Mouse (Mus musculus) midbrain, embryonic 16.5 days (tissue): Measurements from ENCODE around the gene Cxcl9. TPM values are rescaled to one million over a fixed set of nuclear protein-coding genes. Genes with fewer than 3 reads are reported as not detected.

ENCODE experiments used
- ATAC-seq: fragments of 200-750 bp; cut with Nextera tagmentation; 2 replicates; pipeline ENCODE4 v1.8.0; 2017; ENCODE audit warnings: moderate TSS enrichment
- H3K27ac ChIP-seq: fragments of 300-500 bp; sonication (generic); 2 replicates; pipeline ENCODE4 v1.5.1; 2014; ENCODE audit warnings: mild to moderate bottlenecking, low read length, mixed read lengths
- H3K27me3 ChIP-seq: fragments of 300-500 bp; sonication (generic); 2 replicates; pipeline ENCODE4 v1.6.1; 2014; ENCODE audit warnings: low read depth, low read length, mixed read lengths; ENCODE audit not compliant: control insufficient read depth, insufficient read depth
- H3K36me3 ChIP-seq: fragments of 300-500 bp; sonication (generic); 2 replicates; pipeline ENCODE4 v1.6.1; 2014; ENCODE audit warnings: mild to moderate bottlenecking, low read length, moderate library complexity, mixed read lengths; ENCODE audit not compliant: control insufficient read depth, insufficient read depth
- H3K4me1 ChIP-seq: fragments of 300-500 bp; sonication (generic); 2 replicates; pipeline ENCODE4 v1.6.1; 2014; ENCODE audit warnings: mild to moderate bottlenecking, low read length, mixed read lengths; ENCODE audit not compliant: control insufficient read depth, insufficient read depth
- H3K4me2 ChIP-seq: fragments of 300-500 bp; sonication (generic); 2 replicates; pipeline ENCODE4 v1.6.1; 2014; ENCODE audit warnings: mild to moderate bottlenecking, low read length, mixed read lengths
- H3K4me3 ChIP-seq: fragments of 300-500 bp; sonication (generic); 2 replicates; pipeline ENCODE4 v1.5.1; 2014; ENCODE audit warnings: low read depth, mild to moderate bottlenecking, low read length, moderate library complexity, mixed read lengths
- H3K9ac ChIP-seq: fragments of 300-500 bp; sonication (generic); 2 replicates; pipeline ENCODE4 v1.6.1; 2014; ENCODE audit warnings: low read depth, low read length, mixed read lengths
- H3K9me3 ChIP-seq: fragments of 300-500 bp; sonication (generic); replicated peaks from 2 replicates; pipeline ENCODE4 v1.6.1; 2014; ENCODE audit warnings: mild to moderate bottlenecking, low read length, mixed read lengths; ENCODE audit not compliant: control insufficient read depth, poor library complexity, severe bottlenecking
- WGBS: fragments of 180-500 bp; shearing (Covaris S2); extraction: QIAGEN DNeasy Blood & Tissue Kit; methylation state at CpG from one replicate; pipeline ENCODE4 v1.1.7; 2014; 5-methylcytosine and 5-hydroxymethylcytosine counted together
- polyA plus RNA-seq: library from polyadenylated mRNA; unstranded; fragments of >200 nt; fragmentation: Nextera tagmentation; extraction: Ambion mirVana; gene quantifications from 2 replicates; pipeline ENCODE4 v1.2.1, GENCODE M21; 2015

Gene Cxcl9
- polyA plus RNA-seq, 1 experiment from 2014 or later, result not detected

GRCm38 (mm10) chr5:92349731-92350130, 21.9 kb upstream of the Cxcl9 start:
- ATAC-seq, result no peak
- Histone ChIP-seq H3K4me3 (no peak overlapping the region), H3K27me3 (no peaks in the 10 kb centered on the region), H3K4me1 (peaks cover 5% of the 10 kb centered on the region), H3K9me3 (no peaks in the 10 kb centered on the region), H3K36me3 (no peaks in the 10 kb centered on the region), H3K27ac (no peak overlapping the region), H3K9ac (no peak overlapping the region), H3K4me2 (no peak overlapping the region)
- WGBS, result 83% methylated on average over 7 of the region's 7 CpGs

- Histone ChIP-seq H3K9ac (no peak within 1 kb of the TSS), H3K9me3 (no peaks in the 10 kb centered on the region), H3K36me3 (no peaks in the 10 kb centered on the region), H3K4me1 (peaks cover 5% of the 10 kb centered on the region), H3K4me2 (peak within 1 kb of the TSS; percentile 70), H3K27me3 (no peaks in the 10 kb centered on the region), H3K27ac (no peak within 1 kb of the TSS), H3K4me3 (peak within 1 kb of the TSS; percentile 29)
- ATAC-seq, result peak; percentile 60; the same call in 1 of the 2 replicates
- WGBS, result 23% methylated on average over 14 of the region's 14 CpGs
These were observed 21.0 kb upstream of the Cxcl9 start, which contains the start of gene Cxcl10 for GRCm38 (mm10) chr5:92348794-92349413. TSS of gene Cxcl10 (minus strand) at chr5:92348889.

- H3K9ac ChIP-seq, result no peak overlapping the region
- H3K4me2 ChIP-seq, result no peak overlapping the region
- H3K27ac ChIP-seq, result no peak overlapping the region
- H3K27me3 ChIP-seq, result no peaks in the 10 kb centered on the region
- H3K9me3 ChIP-seq, result no peaks in the 10 kb centered on the region
- H3K4me1 ChIP-seq, result peaks cover 5% of the 10 kb centered on the region
- WGBS, result 89% methylated on average over 8 of the region's 8 CpGs
- H3K4me3 ChIP-seq, result no peak overlapping the region
- no peak for ATAC-seq
- H3K36me3 ChIP-seq, result no peaks in the 10 kb centered on the region
These were observed 17.1 kb upstream of the Cxcl9 start for GRCm38 (mm10) chr5:92345006-92345405.

GRCm38 (mm10) chr5:92340606-92341005, 12.7 kb upstream of the Cxcl9 start:
- Histone ChIP-seq H3K27me3 (no peaks in the 10 kb centered on the region), H3K9me3 (no peaks in the 10 kb centered on the region), H3K36me3 (no peaks in the 10 kb centered on the region), H3K4me3 (no peak overlapping the region), H3K4me2 (no peak overlapping the region), H3K27ac (no peak overlapping the region), H3K9ac (no peak overlapping the region), H3K4me1 (no peaks in the 10 kb centered on the region)
- no peak for ATAC-seq
- WGBS, result 78% methylated on average over 4 of the region's 4 CpGs

- Histone ChIP-seq H3K9me3 (no peaks in the 10 kb centered on the region), H3K9ac (no peak overlapping the region), H3K4me2 (no peak overlapping the region), H3K27ac (no peak overlapping the region), H3K27me3 (no peaks in the 10 kb centered on the region), H3K4me3 (no peak overlapping the region), H3K36me3 (no peaks in the 10 kb centered on the region), H3K4me1 (no peaks in the 10 kb centered on the region)
- WGBS, result 88% methylated on average over 3 of the region's 3 CpGs
- no peak for ATAC-seq
These were observed 8.9 kb upstream of the Cxcl9 start for GRCm38 (mm10) chr5:92336743-92337142.

GRCm38 (mm10) chr5:92332359-92332840, 4.5 kb upstream of the Cxcl9 start:
- Histone ChIP-seq H3K4me1 (no peaks in the 10 kb centered on the region), H3K27me3 (no peaks in the 10 kb centered on the region), H3K4me2 (peak overlapping the region; percentile 17; the same call in 1 of the 2 replicates), H3K9ac (no peak overlapping the region), H3K9me3 (no peaks in the 10 kb centered on the region), H3K36me3 (no peaks in the 10 kb centered on the region), H3K4me3 (no peak overlapping the region), H3K27ac (no peak overlapping the region)
- no peak for ATAC-seq
- 75% methylated on average over 9 of the region's 9 CpGs for WGBS

- Histone ChIP-seq H3K4me1 (no peaks in the 10 kb centered on the region), H3K27me3 (no peaks in the 10 kb centered on the region), H3K4me3 (no peak within 1 kb of the TSS), H3K27ac (no peak within 1 kb of the TSS), H3K9me3 (no peaks in the 10 kb centered on the region), H3K36me3 (no peaks in the 10 kb centered on the region), H3K9ac (no peak within 1 kb of the TSS), H3K4me2 (peak within 1 kb of the TSS; percentile 17; the same call in 1 of the 2 replicates)
- WGBS, result 94% methylated on average over 17 of the region's 17 CpGs
- ATAC-seq, result no peak
These were observed 3.9 kb upstream of the Cxcl9 start, which contains the start of gene Art3 for GRCm38 (mm10) chr5:92331635-92332338. TSS of gene Art3 (plus strand) at chr5:92331827.

GRCm38 (mm10) chr5:92331122-92331521, 3.2 kb upstream of the Cxcl9 start:
- 88% methylated on average over 12 of the region's 12 CpGs for WGBS
- H3K27ac ChIP-seq, result no peak overlapping the region

GRCm38 (mm10) chr5:92327367-92327766, 512 bp downstream of the Cxcl9 start:
- ATAC-seq, result no peak
- 83% methylated on average over 6 of the region's 6 CpGs for WGBS

More at GRCm38 (mm10) chr5:92331122-92331521, 3.2 kb upstream of the Cxcl9 start:
- H3K4me2 ChIP-seq, result no peak overlapping the region
- no peaks in the 10 kb centered on the region for H3K9me3 ChIP-seq
- no peaks in the 10 kb centered on the region for H3K36me3 ChIP-seq
- H3K4me3 ChIP-seq, result no peak overlapping the region
- no peaks in the 10 kb centered on the region for H3K4me1 ChIP-seq
- H3K27me3 ChIP-seq, result no peaks in the 10 kb centered on the region
- no peak overlapping the region for H3K9ac ChIP-seq
- no peak for ATAC-seq

More at GRCm38 (mm10) chr5:92327367-92327766, 512 bp downstream of the Cxcl9 start:
- Histone ChIP-seq H3K4me3 (no peak overlapping the region), H3K9ac (no peak overlapping the region), H3K4me2 (no peak overlapping the region), H3K36me3 (no peaks in the 10 kb centered on the region), H3K9me3 (no peaks in the 10 kb centered on the region), H3K27ac (no peak overlapping the region), H3K4me1 (no peaks in the 10 kb centered on the region), H3K27me3 (no peaks in the 10 kb centered on the region)
